Mouse (Mus musculus) neural tube, embryonic 15.5 days (tissue): ENCODE results near the gene Cacna1s. TPM values are rescaled to one million over a fixed set of nuclear protein-coding genes. Genes with fewer than 3 reads are reported as not detected.

Source experiments
- ATAC-seq: fragments of 200-750 bp; cut with Nextera tagmentation; 2 replicates; pipeline ENCODE4 v1.8.0; 2017; ENCODE audit warnings: mild to moderate bottlenecking, moderate TSS enrichment, moderate library complexity; ENCODE audit not compliant: low FRiP score
- H3K27ac ChIP-seq: fragments of 300-500 bp; sonication (generic); replicated peaks from 2 replicates; pipeline ENCODE4 v1.5.1; 2015; ENCODE audit warnings: mild to moderate bottlenecking, inconsistent platforms
- H3K27me3 ChIP-seq: fragments of 300-500 bp; sonication (generic); replicated peaks from 2 replicates; pipeline ENCODE4 v1.6.1; 2015; ENCODE audit warnings: inconsistent platforms
- H3K36me3 ChIP-seq: fragments of 300-500 bp; sonication (generic); 2 replicates; pipeline ENCODE4 v1.6.1; 2015; ENCODE audit warnings: inconsistent platforms
- H3K4me1 ChIP-seq: fragments of 300-500 bp; sonication (generic); 2 replicates; pipeline ENCODE4 v1.6.1; 2015; ENCODE audit warnings: inconsistent platforms
- H3K4me2 ChIP-seq: fragments of 300-500 bp; sonication (generic); 2 replicates; pipeline ENCODE4 v1.6.1; 2015; ENCODE audit warnings: inconsistent platforms, mild to moderate bottlenecking, moderate library complexity
- H3K4me3 ChIP-seq: fragments of 300-500 bp; sonication (generic); replicated peaks from 2 replicates; pipeline ENCODE4 v1.5.1; 2015; ENCODE audit warnings: mild to moderate bottlenecking, inconsistent platforms
- H3K9ac ChIP-seq: fragments of 300-500 bp; sonication (generic); replicated peaks from 2 replicates; pipeline ENCODE4 v1.6.1; 2015; ENCODE audit warnings: mild to moderate bottlenecking, inconsistent platforms
- H3K9me3 ChIP-seq: fragments of 300-500 bp; sonication (generic); replicated peaks from 2 replicates; pipeline ENCODE4 v1.6.1; 2016; ENCODE audit warnings: inconsistent platforms
- WGBS: fragments of 180-500 bp; shearing (Covaris S2); methylation state at CpG from one replicate; pipeline ENCODE4 v1.1.7; 2015; ENCODE audit warnings: mixed read lengths; 5-methylcytosine and 5-hydroxymethylcytosine counted together
- polyA plus RNA-seq: library from polyadenylated mRNA; unstranded; fragments of >200 nt; fragmentation: Nextera tagmentation; extraction: Ambion mirVana; gene quantifications from 2 replicates; pipeline ENCODE4 v1.2.1, GENCODE M21; 2015

The Cacna1s gene
- polyA plus RNA-seq, result 0.75 and 1.1 TPM in 2 replicates

DNA sequence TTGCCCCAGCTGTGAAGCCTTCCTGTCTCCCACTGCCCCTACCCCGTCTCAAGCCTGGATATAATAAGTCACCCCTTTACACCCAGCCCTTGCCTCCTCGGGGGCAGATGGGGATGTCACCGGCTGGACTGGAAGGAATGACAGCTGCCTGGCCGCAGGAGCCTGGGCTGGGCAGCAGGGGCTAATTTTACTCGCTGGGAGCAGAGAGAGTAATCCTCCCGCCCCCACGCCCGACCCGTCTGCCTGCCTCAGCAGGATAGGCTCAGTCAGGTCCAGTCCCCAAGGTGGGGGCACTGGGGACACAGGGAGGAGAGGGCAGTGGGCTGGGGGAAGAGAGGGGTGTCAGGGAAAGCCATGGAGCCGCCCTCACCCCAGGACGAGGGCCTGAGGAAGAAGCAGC lies at the start of gene Cacna1s:
Gene Cacna1s (plus strand): TSS at position 204 of the 400 bp plus-strand sequence.
- Histone ChIP-seq H3K4me1 (peaks cover 18% of the 10 kb centered on the region), H3K27me3 (peaks cover 48% of the 10 kb centered on the region), H3K9ac (no peak within 1 kb of the TSS), H3K36me3 (no peaks in the 10 kb centered on the region), H3K4me2 (no peak within 1 kb of the TSS), H3K4me3 (no peak within 1 kb of the TSS), H3K27ac (no peak within 1 kb of the TSS), H3K9me3 (no peaks in the 10 kb centered on the region)
- no peak for ATAC-seq
- 47% methylated on average over 11 of the region's 11 CpGs for WGBS

DNA sequence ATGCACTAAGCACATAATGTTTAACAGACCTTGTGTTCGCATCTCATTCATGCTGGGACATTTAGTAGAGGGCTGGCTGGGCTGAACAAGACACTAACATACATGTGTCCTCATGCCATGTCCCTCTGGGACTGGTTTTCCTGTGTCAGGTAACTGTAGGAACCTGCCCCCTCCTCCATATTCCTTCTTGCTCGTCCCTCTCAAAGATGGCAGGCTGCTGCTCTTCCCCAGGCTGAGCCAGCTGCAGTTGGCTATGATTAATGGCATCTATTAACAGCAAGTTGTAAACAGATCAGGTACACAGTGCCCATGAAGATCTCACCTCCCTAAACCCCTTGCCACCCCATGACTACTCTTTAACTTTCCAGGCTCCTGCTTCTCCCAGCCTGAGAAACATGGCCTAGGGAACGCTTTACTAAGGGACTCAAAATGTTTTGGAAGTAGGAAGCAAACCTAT lies 46.2 kb upstream of the Cacna1s start, which contains the start of gene Igfn1:
Gene Igfn1 (minus strand): TSS at position 51 of the 457 bp plus-strand sequence.
- no peaks in the 10 kb centered on the region for H3K36me3 ChIP-seq
- no peak within 1 kb of the TSS for H3K9ac ChIP-seq
- no peaks in the 10 kb centered on the region for H3K9me3 ChIP-seq
- no peak within 1 kb of the TSS for H3K27ac ChIP-seq
- H3K27me3 ChIP-seq, result peaks cover 24% of the 10 kb centered on the region
- H3K4me1 ChIP-seq, result peaks cover 12% of the 10 kb centered on the region
- peak within 1 kb of the TSS; percentile 42; the same call in 1 of the 2 replicates for H3K4me3 ChIP-seq
- ATAC-seq, result no peak
- H3K4me2 ChIP-seq, result peak within 1 kb of the TSS; percentile 73
- 72% methylated on average over 3 of the region's 3 CpGs for WGBS

DNA sequence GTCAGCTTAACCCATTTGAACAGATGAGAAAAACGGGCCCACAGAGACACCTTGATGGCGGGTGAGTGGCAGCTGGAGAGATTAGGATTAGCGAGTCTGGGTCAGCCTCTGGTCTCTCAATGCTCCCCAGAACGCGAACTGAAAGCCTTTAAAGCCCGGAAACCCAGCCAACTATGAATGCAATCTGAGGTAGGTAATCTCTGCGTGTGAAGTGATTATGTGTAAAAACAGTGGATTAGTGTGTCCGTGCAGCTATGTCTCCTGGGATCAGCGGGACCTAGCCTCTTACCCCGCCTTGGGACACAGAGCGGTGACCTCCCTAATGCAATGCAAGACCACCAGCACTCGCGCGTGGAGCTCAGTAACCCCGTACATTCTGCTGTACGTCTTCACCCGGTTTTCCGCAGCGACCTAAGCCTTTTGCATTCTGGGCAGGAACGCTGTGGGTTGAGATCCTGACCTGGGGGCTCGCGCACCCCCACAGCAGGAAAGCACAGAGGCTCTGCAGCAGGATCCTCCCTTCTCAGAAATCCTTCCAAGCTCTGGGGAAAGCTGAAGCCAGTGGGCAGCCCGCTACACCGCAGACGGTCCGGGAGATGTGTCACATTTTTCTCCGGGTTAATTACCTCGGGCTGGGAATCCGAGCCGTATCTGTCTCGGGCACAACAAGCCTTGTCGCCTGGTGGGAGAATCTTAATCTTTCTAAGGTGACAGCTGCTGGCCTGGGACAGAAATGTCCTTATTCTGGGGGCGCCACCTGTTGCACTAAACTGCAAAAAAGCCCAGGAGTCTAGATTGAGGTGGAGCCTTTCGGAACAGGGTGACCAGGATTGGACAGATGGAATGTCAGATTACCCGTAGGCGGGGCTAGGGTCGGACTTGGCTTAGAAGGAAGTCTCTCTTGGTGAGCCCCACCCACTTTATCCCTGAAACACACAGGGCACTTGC lies 45.1 kb upstream of the Cacna1s start, which contains the start of gene Tmem9:
Gene Tmem9 (plus strand): TSS at position 940 of the 948 bp plus-strand sequence.
- WGBS, result 4% methylated on average over 37 of the region's 37 CpGs

DNA sequence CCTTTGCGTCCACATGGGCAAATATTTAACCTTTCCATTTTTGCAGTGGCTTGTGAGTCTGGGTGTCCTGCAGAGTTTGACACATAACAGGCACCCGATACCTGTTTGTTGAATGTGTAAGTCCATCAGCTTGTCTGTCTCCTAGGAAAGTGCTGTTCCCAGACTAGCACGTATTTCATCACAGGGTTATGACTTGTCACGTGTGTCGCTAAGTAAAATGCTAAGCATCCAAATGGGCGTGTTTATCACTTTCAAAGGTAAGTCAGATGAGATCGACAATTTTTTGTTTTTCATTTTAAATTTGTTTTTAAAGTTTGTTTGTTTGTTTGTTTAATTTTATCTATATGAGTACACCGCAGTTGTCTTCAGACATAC lies 44.4 kb upstream of the Cacna1s start:
- Histone ChIP-seq H3K9me3 (no peaks in the 10 kb centered on the region), H3K4me1 (peaks cover 12% of the 10 kb centered on the region), H3K4me3 (peak overlapping the region; percentile 42), H3K27me3 (peaks cover 24% of the 10 kb centered on the region), H3K36me3 (no peaks in the 10 kb centered on the region), H3K27ac (no peak overlapping the region), H3K4me2 (peak overlapping the region; percentile 73), H3K9ac (no peak overlapping the region)
- 24% methylated on average over 8 of the region's 8 CpGs for WGBS
- ATAC-seq, result no peak

More for the DNA sequence above, 45.1 kb upstream of the Cacna1s start, which contains the start of gene Tmem9:
- H3K27ac ChIP-seq, result no peak within 1 kb of the TSS
- H3K27me3 ChIP-seq, result peaks cover 24% of the 10 kb centered on the region
- H3K4me2 ChIP-seq, result peak within 1 kb of the TSS; percentile 73
- peak; percentile 79; the same call in 1 of the 2 replicates for ATAC-seq
- peak within 1 kb of the TSS; percentile 42 for H3K4me3 ChIP-seq
- no peaks in the 10 kb centered on the region for H3K36me3 ChIP-seq
- H3K9me3 ChIP-seq, result no peaks in the 10 kb centered on the region
- H3K9ac ChIP-seq, result peak within 1 kb of the TSS; percentile 28; the same call in 1 of the 2 replicates
- H3K4me1 ChIP-seq, result peaks cover 12% of the 10 kb centered on the region

DNA sequence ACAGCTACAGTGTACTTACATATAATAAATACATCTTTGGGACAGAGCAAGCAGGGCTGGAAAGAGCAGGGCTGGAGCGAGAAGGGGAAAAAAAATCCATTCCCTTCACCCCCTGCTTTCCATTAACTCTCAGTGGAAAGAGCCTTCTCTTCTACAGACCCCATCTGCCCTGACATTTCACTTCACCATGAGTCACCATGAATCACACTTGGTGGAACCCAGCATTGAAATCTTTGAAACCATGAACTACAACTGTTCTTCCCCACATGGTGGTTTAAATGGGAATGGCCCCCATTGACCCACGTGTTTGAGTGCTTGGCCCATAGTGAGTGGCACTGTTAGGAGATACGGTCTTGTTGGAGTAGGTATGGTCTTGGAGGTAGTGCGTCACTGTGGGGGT lies 42.3 kb upstream of the Cacna1s start:
- H3K9me3 ChIP-seq, result no peaks in the 10 kb centered on the region
- H3K4me3 ChIP-seq, result no peak overlapping the region
- H3K36me3 ChIP-seq, result no peaks in the 10 kb centered on the region
- 90% methylated on average over 4 of the region's 4 CpGs for WGBS
- no peak overlapping the region for H3K27ac ChIP-seq
- H3K9ac ChIP-seq, result no peak overlapping the region
- H3K4me1 ChIP-seq, result peaks cover 12% of the 10 kb centered on the region
- no peak for ATAC-seq
- peaks cover 24% of the 10 kb centered on the region for H3K27me3 ChIP-seq
- no peak overlapping the region for H3K4me2 ChIP-seq

DNA sequence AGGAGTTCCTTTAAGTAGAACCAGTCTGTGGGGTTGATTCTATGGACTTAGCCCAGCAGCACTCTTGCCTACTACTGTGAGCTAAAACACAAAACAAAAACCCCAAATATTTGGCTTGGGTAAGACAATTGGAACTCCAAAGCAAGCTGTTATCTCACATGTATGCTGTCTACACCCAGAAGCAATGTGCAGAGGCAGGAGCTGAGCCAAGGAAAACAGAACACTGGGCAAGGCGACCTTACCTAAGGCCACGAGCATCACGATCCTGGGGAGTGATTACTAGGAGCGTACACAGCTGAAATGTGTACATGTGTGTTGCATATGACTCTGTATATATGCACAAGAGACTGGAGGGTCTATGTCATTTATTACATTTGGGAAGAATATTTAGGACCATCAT lies 39.0 kb upstream of the Cacna1s start:
- Histone ChIP-seq H3K36me3 (no peaks in the 10 kb centered on the region), H3K9ac (no peak overlapping the region), H3K27ac (no peak overlapping the region), H3K4me3 (no peak overlapping the region), H3K27me3 (0 out of 2 replicates have a peak, but pooled peaks cover 7% of the 10 kb centered on the region), H3K4me1 (peaks cover 4% of the 10 kb centered on the region; the same call in 1 of the 2 replicates), H3K4me2 (no peak overlapping the region), H3K9me3 (no peaks in the 10 kb centered on the region)
- no peak for ATAC-seq
- 89% methylated on average over 4 of the region's 4 CpGs for WGBS

DNA sequence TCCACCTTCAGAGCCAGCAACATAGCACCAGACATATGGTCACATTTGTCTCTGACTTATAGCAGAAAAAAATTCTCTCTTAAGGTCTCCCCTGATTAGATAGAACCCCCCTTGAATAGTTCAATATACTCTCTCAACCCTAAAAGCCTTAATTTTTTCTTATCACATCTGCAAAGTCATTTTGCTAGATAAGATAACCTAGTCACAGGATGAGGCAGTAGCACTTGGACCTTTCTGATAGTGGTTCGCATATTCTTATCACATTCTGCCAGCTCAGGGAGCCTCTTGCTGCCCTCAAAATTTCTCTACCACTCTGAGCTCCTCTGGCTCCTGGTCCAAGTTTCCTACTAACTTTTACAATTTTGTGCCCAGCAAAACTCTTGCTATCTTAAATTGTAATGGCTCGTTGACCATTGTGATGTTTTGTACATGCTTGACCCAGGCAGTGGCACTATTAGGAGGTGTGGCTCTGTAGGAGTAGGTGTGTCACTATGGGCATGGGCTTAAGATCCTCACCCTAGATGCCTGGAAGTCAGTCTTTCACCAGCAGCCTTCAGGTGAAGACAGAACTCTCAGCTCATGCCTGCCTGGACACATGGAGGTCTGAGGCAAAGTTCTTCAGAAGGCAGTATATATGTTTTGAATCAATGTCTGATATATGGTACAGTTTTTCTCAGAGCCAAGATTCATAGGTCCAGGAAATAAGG lies 37.6 kb upstream of the Cacna1s start:
- Histone ChIP-seq H3K9me3 (no peaks in the 10 kb centered on the region), H3K4me3 (no peak overlapping the region), H3K36me3 (no peaks in the 10 kb centered on the region), H3K4me1 (peaks cover 18% of the 10 kb centered on the region), H3K9ac (no peak overlapping the region), H3K27ac (no peak overlapping the region), H3K4me2 (no peak overlapping the region), H3K27me3 (no peaks in the 10 kb centered on the region)
- 85% methylated on average over 2 of the region's 2 CpGs for WGBS
- no peak for ATAC-seq

DNA sequence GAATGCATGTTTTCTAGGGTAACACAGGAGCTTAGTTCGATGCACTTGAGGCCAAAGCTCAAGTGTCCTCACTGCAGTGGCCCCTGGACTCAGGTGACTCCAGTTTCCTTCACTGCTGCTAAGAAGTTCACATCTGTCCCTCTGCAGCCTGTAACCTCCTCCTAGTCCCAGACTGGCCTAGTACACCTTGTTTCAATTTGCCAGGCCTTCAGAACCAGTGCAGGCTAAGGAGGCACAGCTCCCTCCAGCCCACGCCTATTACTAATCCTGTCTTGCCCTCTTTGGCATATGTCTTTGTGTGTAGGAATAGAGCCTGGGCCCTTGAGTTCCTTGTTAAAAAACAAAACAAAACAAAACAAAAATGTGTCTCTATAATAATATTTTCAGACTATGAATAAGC lies 35.2 kb upstream of the Cacna1s start:
- ATAC-seq, result peak; percentile 28; the same call in 1 of the 2 replicates
- 86% methylated on average over 2 of the region's 2 CpGs for WGBS

DNA sequence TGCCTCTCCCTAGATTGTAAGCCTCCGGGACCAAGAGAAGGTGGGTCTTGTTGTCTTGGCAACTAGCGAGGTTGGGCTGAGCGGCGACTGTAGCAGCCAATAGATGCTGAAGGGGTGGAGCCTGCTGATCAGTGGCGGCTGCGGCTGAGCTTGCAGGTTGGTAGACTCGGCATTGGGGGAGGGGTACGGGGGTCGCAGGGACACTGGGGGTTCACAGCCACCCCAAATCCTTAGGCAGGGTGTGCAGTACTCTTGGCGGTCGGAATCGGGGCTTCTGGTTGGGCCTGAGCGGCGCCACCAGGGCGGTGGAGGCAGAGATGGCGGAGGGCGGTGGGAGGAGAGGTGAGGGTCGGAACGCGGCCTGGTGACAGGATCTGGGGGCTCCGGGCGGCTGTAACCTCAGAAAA lies 34.6 kb upstream of the Cacna1s start:
- no peaks in the 10 kb centered on the region for H3K9me3 ChIP-seq

More for the DNA sequence above, 35.2 kb upstream of the Cacna1s start:
- Histone ChIP-seq H3K36me3 (peaks cover 20% of the 10 kb centered on the region), H3K4me2 (peak overlapping the region; percentile 83), H3K9me3 (no peaks in the 10 kb centered on the region), H3K4me3 (no peak overlapping the region), H3K27me3 (no peaks in the 10 kb centered on the region), H3K9ac (no peak overlapping the region), H3K4me1 (peaks cover 18% of the 10 kb centered on the region), H3K27ac (peak overlapping the region; percentile 54; the same call in 1 of the 2 replicates)

DNA sequence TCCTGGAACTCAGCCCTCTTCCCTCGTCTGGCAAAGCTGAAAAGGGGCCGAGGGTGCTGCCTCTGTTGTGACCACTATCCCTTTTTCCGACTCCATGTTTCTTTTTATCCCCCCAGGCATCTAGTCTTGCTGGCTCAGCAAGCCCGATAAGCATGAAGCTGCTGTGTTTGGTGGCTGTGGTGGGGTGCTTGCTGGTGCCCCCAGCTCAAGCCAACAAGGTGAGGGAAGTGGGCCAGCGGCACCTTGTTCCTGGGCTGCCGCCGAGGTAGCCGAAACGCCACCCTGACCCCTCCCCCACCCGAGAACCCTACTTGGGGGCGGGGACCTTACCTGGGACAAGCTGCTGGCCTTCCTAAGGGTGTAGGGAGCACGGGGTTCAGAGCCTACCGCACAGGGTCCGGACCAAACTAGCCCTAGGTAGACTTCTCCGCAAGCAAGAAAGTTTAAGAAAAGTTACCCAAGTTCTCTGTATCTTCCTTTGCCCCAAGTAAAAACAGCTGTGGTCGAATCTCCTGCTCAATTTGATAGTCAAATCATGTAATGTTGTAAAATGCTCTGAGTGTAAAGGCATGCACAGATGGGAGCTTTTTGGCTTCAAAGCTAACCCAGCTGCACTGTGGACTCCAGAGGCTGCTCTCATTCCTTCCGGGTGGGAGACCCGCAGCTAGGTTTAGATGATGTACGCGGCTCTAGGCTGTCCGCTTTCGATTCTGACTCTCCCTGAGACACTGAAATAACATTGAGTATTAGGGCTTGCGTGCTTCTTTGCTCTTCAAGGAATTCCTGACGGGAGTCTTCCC lies 34.0 kb upstream of the Cacna1s start:
- Histone ChIP-seq H3K4me1 (peaks cover 18% of the 10 kb centered on the region), H3K4me3 (peak overlapping the region; percentile 81), H3K4me2 (peak overlapping the region; percentile 83), H3K9ac (peak overlapping the region; percentile 79), H3K27ac (peak overlapping the region; percentile 84), H3K9me3 (no peaks in the 10 kb centered on the region), H3K27me3 (no peaks in the 10 kb centered on the region), H3K36me3 (peaks cover 30% of the 10 kb centered on the region)
- WGBS, result 6% methylated on average over 24 of the region's 24 CpGs
- peak; percentile 51 for ATAC-seq

More for the DNA sequence above, 34.6 kb upstream of the Cacna1s start:
- WGBS, result under 1% methylated on average over 22 of the region's 22 CpGs
- peak overlapping the region; percentile 79 for H3K9ac ChIP-seq
- peaks cover 26% of the 10 kb centered on the region for H3K36me3 ChIP-seq
- peaks cover 18% of the 10 kb centered on the region for H3K4me1 ChIP-seq
- ATAC-seq, result peak; percentile 100
- no peaks in the 10 kb centered on the region for H3K27me3 ChIP-seq
- H3K4me2 ChIP-seq, result peak overlapping the region; percentile 83
- peak overlapping the region; percentile 84 for H3K27ac ChIP-seq
- peak overlapping the region; percentile 81 for H3K4me3 ChIP-seq
